21 mouse cellular contexts compared by ENCODE assay signal in the genomic region with DNA sequence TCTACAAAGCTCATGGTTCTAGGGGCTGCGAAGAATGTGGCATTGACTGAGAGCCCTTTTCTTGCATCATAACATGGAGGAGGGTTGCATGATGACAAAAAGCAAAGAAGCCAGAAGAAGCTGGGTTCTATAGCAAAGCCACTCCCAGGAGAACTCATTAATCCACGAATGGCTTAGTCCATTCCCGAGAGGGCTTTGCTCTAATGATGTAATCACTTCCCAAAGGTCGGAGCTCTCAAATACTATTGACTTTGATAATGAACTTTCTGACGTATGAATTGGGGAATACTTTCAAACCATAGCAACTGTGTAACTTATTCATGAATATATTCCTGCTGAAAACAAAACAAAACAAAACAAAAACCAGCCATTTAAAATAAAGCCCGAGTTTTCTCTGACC. TPM values are rescaled to one million over a fixed set of nuclear protein-coding genes. Genes with fewer than 3 reads are reported as not detected.
"Had no signal": no experiment of that assay in that cellular context is flagged by ENCODE, and none has a peak within 500 bp of the region (broad histone marks: within the 10 kb centered on the region; RNA-seq: fewer than 3 reads in every experiment).

No protein-coding gene starts in this region.

- H3K4me2 ChIP-seq: lung, embryonic 15.5 days; midbrain, embryonic 12.5 days; midbrain, embryonic 15.5 days; neural tube, embryonic 13.5 days; neural tube, embryonic 15.5 days had no signal

- H3K27me3 ChIP-seq: lung, embryonic 15.5 days; megakaryocyte, embryonic 14.5 days; midbrain, embryonic 12.5 days; midbrain, embryonic 15.5 days; neural tube, embryonic 13.5 days; neural tube, embryonic 15.5 days had no signal

- DNase-seq: liver, postnatal 0 days; lung, adult 2 months; lung, postnatal 14 days; lung, postnatal 36 days; retina, postnatal 1 day; right cerebral cortex, adult 18-20 months; right cerebral cortex, postnatal 25 days; right cerebral cortex, postnatal 4 days; spleen, adult 18-20 months; thymus, adult 18-20 months; thymus, postnatal 14 days; thymus, postnatal 36 days had no signal

- H3K9ac ChIP-seq: liver, postnatal 0 days; lung, embryonic 15.5 days; midbrain, embryonic 12.5 days; midbrain, embryonic 15.5 days; neural tube, embryonic 13.5 days; neural tube, embryonic 15.5 days had no signal

- H3K4me1 ChIP-seq: lung, embryonic 15.5 days; megakaryocyte, embryonic 14.5 days; midbrain, embryonic 12.5 days; midbrain, embryonic 15.5 days; neural tube, embryonic 13.5 days; neural tube, embryonic 15.5 days had no signal

- H3K4me3 ChIP-seq: lung, embryonic 15.5 days; megakaryocyte, embryonic 14.5 days; midbrain, embryonic 12.5 days; midbrain, embryonic 15.5 days; neural tube, embryonic 13.5 days; neural tube, embryonic 15.5 days had no signal

- ATAC-seq: liver, postnatal 0 days; lung, postnatal 0 days; midbrain, embryonic 15.5 days had no signal

- H3K27ac ChIP-seq: lung, embryonic 15.5 days; macrophage; midbrain, embryonic 12.5 days; midbrain, embryonic 15.5 days; neural tube, embryonic 13.5 days; neural tube, embryonic 15.5 days had no signal

- H3K9me3 ChIP-seq: lung, embryonic 15.5 days; megakaryocyte, embryonic 14.5 days; midbrain, embryonic 12.5 days; midbrain, embryonic 15.5 days; neural tube, embryonic 13.5 days; neural tube, embryonic 15.5 days had no signal

- H3K36me3 ChIP-seq: lung, embryonic 15.5 days; midbrain, embryonic 12.5 days; midbrain, embryonic 15.5 days; neural tube, embryonic 13.5 days; neural tube, embryonic 15.5 days had no signal

RNA-seq across cellular contexts. Expression of a gene that starts 49.5 kb away (rescaled TPM):
- polyA plus RNA-seq: macrophage; small intestine, adult 2 months had no signal
